Mouse (Mus musculus): ENCODE measurements around the gene Shank3. TPM values are rescaled to one million over a fixed set of nuclear protein-coding genes. Genes with fewer than 3 reads are reported as not detected.

Shank3 gene
- polyA plus RNA-seq, 1 experiment from 2014 or later = 1.0 TPM

- no peak overlapping the region for H3K27ac ChIP-seq
- no peaks in the 10 kb centered on the region for H3K27me3 ChIP-seq (ENCODE audit: insufficient read depth, low read length)
- 12% methylated on average over 1 of the region's 1 CpGs for WGBS
- H3K36me3 ChIP-seq (ENCODE audit: insufficient read depth, low read length) = no peaks in the 10 kb centered on the region
- no peak overlapping the region for H3K4me3 ChIP-seq (replicated peaks; ENCODE audit: low read depth, low read length)
- no peak overlapping the region for H3K9ac ChIP-seq (ENCODE audit: low read depth, low read length)
- no peak for ATAC-seq (replicated peaks; ENCODE audit: low FRiP score, low read depth)
- no peak for DNase-seq (ENCODE audit: low spot score)
- no peaks in the 10 kb centered on the region for H3K9me3 ChIP-seq (replicated peaks; ENCODE audit: low read length)
- H3K4me2 ChIP-seq (ENCODE audit: low read length) = no peak overlapping the region
- H3K4me1 ChIP-seq (replicated peaks; ENCODE audit: insufficient read depth, low read length) = no peaks in the 10 kb centered on the region
- no peak for TF ChIP-seq CTCF (IDR thresholded peaks at IDR 0.05; ENCODE audit: low read depth)
Measured at GRCm38 (mm10) chr15:89465052-89465451, 34.4 kb upstream of the Shank3 start.

DNA sequence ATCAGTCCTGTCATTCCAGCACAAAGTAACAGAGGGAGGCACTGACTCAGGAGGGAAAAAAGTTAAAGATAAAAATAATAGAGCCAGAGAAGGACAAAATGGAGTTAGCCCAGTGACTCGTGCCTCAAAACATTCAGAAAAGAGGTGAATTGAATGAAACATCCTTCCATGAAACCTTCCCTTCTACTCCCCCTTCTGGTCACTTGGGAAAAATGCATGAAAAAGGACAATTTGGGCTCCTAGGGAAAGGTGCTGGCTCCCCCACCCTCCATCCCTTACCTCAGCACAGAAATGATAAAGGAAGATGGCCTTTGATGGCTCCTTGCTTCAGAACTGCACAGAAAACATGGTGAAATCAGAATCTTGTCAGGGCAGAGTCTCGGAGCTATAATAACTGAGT is 30.8 kb upstream of the Shank3 start:
- no peaks in the 10 kb centered on the region for H3K27me3 ChIP-seq (ENCODE audit: insufficient read depth, low read length)
- no peaks in the 10 kb centered on the region for H3K36me3 ChIP-seq (ENCODE audit: insufficient read depth, low read length)
- no peak overlapping the region for H3K27ac ChIP-seq
- 42% methylated on average over 2 of the region's 2 CpGs for WGBS
- TF ChIP-seq CTCF (IDR thresholded peaks at IDR 0.05; ENCODE audit: low read depth) = peak; percentile 78
- no peak overlapping the region for H3K9ac ChIP-seq (ENCODE audit: low read depth, low read length)
- DNase-seq (ENCODE audit: low spot score) (peak; percentile 68), ATAC-seq (replicated peaks; ENCODE audit: low FRiP score, low read depth) (no peak)
- H3K9me3 ChIP-seq (replicated peaks; ENCODE audit: low read length) = no peaks in the 10 kb centered on the region
- H3K4me1 ChIP-seq (replicated peaks; ENCODE audit: insufficient read depth, low read length) = no peaks in the 10 kb centered on the region
- H3K4me2 ChIP-seq (ENCODE audit: low read length) = no peak overlapping the region
- no peak overlapping the region for H3K4me3 ChIP-seq (replicated peaks; ENCODE audit: low read depth, low read length)

DNA sequence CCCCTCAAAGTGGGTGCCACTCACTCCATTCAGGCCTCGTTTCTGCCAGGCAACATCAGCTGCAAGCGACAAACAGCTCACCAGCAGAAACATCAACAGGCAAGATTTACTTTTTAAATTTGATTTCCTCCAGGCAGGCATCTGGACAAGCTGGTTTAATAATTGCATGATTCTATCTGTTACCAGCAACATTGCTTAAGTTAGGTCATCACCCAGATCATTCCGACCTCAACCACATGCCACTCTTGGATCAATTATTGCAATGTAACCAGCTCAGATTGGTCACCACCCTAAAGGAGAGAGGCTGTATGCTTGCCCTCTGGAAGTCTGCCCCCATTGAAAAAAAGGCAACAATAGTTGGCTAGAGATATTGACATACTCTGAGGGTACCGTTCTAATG is 27.9 kb upstream of the Shank3 start:
- DNase-seq (ENCODE audit: low spot score) (no peak), ATAC-seq (replicated peaks; ENCODE audit: low FRiP score, low read depth) (no peak)
- Histone ChIP-seq H3K9ac (ENCODE audit: low read depth, low read length) (no peak overlapping the region), H3K27ac (no peak overlapping the region), H3K27me3 (ENCODE audit: insufficient read depth, low read length) (no peaks in the 10 kb centered on the region), H3K4me3 (replicated peaks; ENCODE audit: low read depth, low read length) (no peak overlapping the region), H3K36me3 (ENCODE audit: insufficient read depth, low read length) (no peaks in the 10 kb centered on the region), H3K4me1 (replicated peaks; ENCODE audit: insufficient read depth, low read length) (no peaks in the 10 kb centered on the region), H3K4me2 (ENCODE audit: low read length) (no peak overlapping the region), H3K9me3 (replicated peaks; ENCODE audit: low read length) (no peaks in the 10 kb centered on the region)
- no peak for TF ChIP-seq CTCF (IDR thresholded peaks at IDR 0.05; ENCODE audit: low read depth)
- 90% methylated on average over 4 of the region's 4 CpGs for WGBS

DNA sequence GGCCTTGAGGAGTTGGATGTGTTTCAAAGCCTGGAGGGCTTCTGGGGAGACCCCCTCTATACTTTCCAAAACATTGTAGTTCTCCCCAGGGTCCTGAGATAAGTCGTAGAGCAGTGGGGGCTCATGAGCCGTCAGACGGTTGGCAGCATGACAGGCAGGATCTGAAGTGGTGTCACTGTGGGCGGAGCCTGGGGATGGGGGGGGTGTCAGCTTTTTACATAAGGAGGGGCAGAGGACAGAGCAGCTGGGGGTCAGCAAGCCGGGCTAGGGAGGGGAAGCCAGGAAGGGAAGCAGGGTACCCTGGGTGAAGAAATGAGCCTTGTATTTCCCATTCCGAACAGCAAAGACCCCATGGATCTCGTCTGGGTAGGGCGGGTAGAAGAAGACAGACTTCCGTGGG is 26.1 kb upstream of the Shank3 start:
- H3K4me2 ChIP-seq (ENCODE audit: low read length) = no peak overlapping the region
- no peaks in the 10 kb centered on the region for H3K36me3 ChIP-seq (ENCODE audit: insufficient read depth, low read length)
- no peak overlapping the region for H3K27ac ChIP-seq
- ATAC-seq (replicated peaks; ENCODE audit: low FRiP score, low read depth) (no peak), DNase-seq (ENCODE audit: low spot score) (no peak)
- no peaks in the 10 kb centered on the region for H3K9me3 ChIP-seq (replicated peaks; ENCODE audit: low read length)
- no peaks in the 10 kb centered on the region for H3K27me3 ChIP-seq (ENCODE audit: insufficient read depth, low read length)
- H3K9ac ChIP-seq (ENCODE audit: low read depth, low read length) = no peak overlapping the region
- no peaks in the 10 kb centered on the region for H3K4me1 ChIP-seq (replicated peaks; ENCODE audit: insufficient read depth, low read length)
- no peak for TF ChIP-seq CTCF (IDR thresholded peaks at IDR 0.05; ENCODE audit: low read depth)
- WGBS = 80% methylated on average over 9 of the region's 9 CpGs
- H3K4me3 ChIP-seq (replicated peaks; ENCODE audit: low read depth, low read length) = no peak overlapping the region

DNA sequence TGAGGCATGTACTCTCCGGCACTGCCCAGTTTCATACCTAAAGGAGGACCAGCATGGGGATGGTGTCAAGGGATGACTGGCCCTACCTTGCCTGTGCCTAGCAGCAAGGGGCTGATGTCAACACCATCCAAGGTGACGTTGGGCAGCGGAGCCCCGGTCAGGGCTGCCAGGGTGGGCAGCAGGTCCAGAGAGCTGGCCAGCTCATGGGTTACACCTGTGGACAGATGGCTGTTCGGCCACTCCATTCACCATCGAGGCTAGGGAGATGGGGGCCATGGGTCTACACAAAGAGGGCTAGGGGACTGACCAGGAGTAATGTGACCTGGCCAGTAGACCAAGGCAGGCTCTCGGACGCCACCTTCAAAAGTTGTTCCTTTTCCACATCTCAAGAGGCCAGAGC is 25.5 kb upstream of the Shank3 start:
- no peak overlapping the region for H3K9ac ChIP-seq (ENCODE audit: low read depth, low read length)
- H3K9me3 ChIP-seq (replicated peaks; ENCODE audit: low read length) = no peaks in the 10 kb centered on the region
- H3K36me3 ChIP-seq (ENCODE audit: insufficient read depth, low read length) = no peaks in the 10 kb centered on the region
- H3K4me2 ChIP-seq (ENCODE audit: low read length) = no peak overlapping the region
- ATAC-seq (replicated peaks; ENCODE audit: low FRiP score, low read depth) (no peak), DNase-seq (ENCODE audit: low spot score) (no peak)
- no peak for TF ChIP-seq CTCF (IDR thresholded peaks at IDR 0.05; ENCODE audit: low read depth)
- no peak overlapping the region for H3K4me3 ChIP-seq (replicated peaks; ENCODE audit: low read depth, low read length)
- H3K27me3 ChIP-seq (ENCODE audit: insufficient read depth, low read length) = no peaks in the 10 kb centered on the region
- H3K27ac ChIP-seq = no peak overlapping the region
- H3K4me1 ChIP-seq (replicated peaks; ENCODE audit: insufficient read depth, low read length) = no peaks in the 10 kb centered on the region
- 95% methylated on average over 8 of the region's 8 CpGs for WGBS

GRCm38 (mm10) chr15:89474596-89475292 is 24.7 kb upstream of the Shank3 start:
- no peak for ATAC-seq (replicated peaks; ENCODE audit: low FRiP score, low read depth)
- no peak for DNase-seq (ENCODE audit: low spot score)
- H3K4me3 ChIP-seq (replicated peaks; ENCODE audit: low read depth, low read length) = no peak overlapping the region
- no peaks in the 10 kb centered on the region for H3K9me3 ChIP-seq (replicated peaks; ENCODE audit: low read length)
- no peaks in the 10 kb centered on the region for H3K36me3 ChIP-seq (ENCODE audit: insufficient read depth, low read length)
- no peak overlapping the region for H3K27ac ChIP-seq
- WGBS = 92% methylated on average over 19 of the region's 19 CpGs
- no peak overlapping the region for H3K9ac ChIP-seq (ENCODE audit: low read depth, low read length)
- H3K4me2 ChIP-seq (ENCODE audit: low read length) = no peak overlapping the region
- TF ChIP-seq CTCF (IDR thresholded peaks at IDR 0.05; ENCODE audit: low read depth) = no peak
- no peaks in the 10 kb centered on the region for H3K27me3 ChIP-seq (ENCODE audit: insufficient read depth, low read length)
- no peaks in the 10 kb centered on the region for H3K4me1 ChIP-seq (replicated peaks; ENCODE audit: insufficient read depth, low read length)

GRCm38 (mm10) chr15:89475293-89475600 is 24.2 kb upstream of the Shank3 start:
- WGBS = 90% methylated on average over 7 of the region's 7 CpGs
- DNase-seq (ENCODE audit: low spot score) (no peak), ATAC-seq (replicated peaks; ENCODE audit: low FRiP score, low read depth) (no peak)
- H3K9me3 ChIP-seq (replicated peaks; ENCODE audit: low read length) = no peaks in the 10 kb centered on the region
- TF ChIP-seq CTCF (IDR thresholded peaks at IDR 0.05; ENCODE audit: low read depth) = no peak
- H3K4me2 ChIP-seq (ENCODE audit: low read length) = peak overlapping the region; percentile 73
- no peaks in the 10 kb centered on the region for H3K4me1 ChIP-seq (replicated peaks; ENCODE audit: insufficient read depth, low read length)
- no peak overlapping the region; the same call in 1 of the 2 replicates for H3K4me3 ChIP-seq (replicated peaks; ENCODE audit: low read depth, low read length)
- H3K36me3 ChIP-seq (ENCODE audit: insufficient read depth, low read length) = no peaks in the 10 kb centered on the region
- no peak overlapping the region for H3K27ac ChIP-seq
- H3K9ac ChIP-seq (ENCODE audit: low read depth, low read length) = peak overlapping the region; percentile 64; the same call in 1 of the 2 replicates
- no peaks in the 10 kb centered on the region for H3K27me3 ChIP-seq (ENCODE audit: insufficient read depth, low read length)

Measured in kidney, postnatal 0 days (tissue).